Mouse (Mus musculus): ENCODE data around the gene Nphp4.
"Not testable (repeated sequence)": the region's sequence is repeated elsewhere in the genome, so short reads cannot be mapped to it uniquely, and the experiment has no call there.

Nphp4 gene

GRCm38 (mm10) chr4:152478224-152478567 is 1.7 kb downstream of the Nphp4 start:
- peak; percentile 50 for DNase-seq (ENCODE audit: low read depth, low spot score)

GRCm38 (mm10) chr4:152480426-152480825 is 3.9 kb downstream of the Nphp4 start:
- no peak for DNase-seq (ENCODE audit: low read depth, low spot score)

DNA sequence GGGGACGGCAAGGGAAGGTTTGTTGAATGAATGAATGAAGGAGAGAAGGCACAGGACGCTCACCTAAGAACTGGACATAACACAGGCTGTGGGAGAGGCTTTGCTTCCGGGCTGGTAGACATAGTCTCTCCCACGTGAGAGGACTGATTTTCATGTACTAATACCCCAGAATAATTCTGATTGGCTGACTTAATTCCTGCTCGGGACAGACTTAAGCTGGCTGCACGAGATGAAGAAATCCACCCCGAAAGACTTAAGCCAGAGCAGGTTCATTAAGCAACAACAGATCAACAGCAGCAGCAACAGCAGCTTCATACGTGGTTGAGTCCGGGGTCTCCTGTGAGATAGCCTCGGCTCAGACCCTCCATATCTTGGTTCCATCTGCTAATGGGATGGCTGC is 11.5 kb downstream of the Nphp4 start:
- no peak for DNase-seq (ENCODE audit: low read depth, low spot score)

DNA sequence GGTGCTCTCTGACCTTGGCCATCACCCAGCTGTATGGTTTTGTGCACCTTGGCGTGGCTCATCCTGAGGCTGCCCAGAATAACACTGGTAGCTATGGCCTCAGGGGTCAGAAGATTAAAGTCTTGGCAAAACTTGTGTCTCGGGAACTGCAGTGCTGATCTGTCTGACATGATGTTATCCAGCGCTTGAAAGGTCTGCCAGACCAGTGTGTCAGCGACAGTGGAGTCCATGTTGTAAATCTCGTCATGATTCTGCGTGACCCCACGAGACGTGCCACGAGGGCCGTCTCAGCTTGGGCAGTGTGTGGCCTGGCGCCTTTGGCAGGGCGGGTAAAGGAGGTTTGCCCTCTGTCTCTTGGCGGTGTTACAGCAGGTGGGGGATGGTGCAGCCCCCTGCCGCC is 13.8 kb downstream of the Nphp4 start:
- DNase-seq (ENCODE audit: low read depth, low spot score): no peak

- peak; percentile 67 for DNase-seq (ENCODE audit: low read depth, low spot score)
These were observed 14.9 kb downstream of the Nphp4 start for GRCm38 (mm10) chr4:152491250-152491899.

DNA sequence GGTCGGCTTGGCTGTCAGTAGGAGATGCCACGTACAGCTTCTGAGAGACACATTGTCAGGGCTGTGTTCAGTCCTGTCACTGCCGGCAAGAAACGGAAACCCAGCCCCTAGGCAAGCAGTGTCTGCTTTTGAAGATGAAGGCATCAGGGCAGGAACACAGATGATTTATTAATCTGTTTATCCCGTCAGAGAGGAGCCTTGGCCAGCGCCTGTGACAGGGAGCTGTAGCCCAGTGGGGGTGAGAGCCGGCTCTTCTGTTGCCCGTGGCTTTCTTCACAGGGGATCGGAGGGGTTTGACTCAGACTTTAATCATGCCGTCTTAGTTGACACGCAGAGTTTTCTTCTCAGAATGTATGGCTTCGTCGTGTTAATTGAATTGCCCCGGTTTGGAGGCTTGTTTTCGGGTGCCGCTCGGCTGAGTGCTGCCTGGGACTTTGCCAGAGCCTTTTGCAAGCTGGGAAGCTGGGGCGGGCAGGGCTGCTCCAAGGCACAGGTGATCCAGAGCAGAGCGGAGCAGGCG is 17.9 kb downstream of the Nphp4 start:
- no peak for DNase-seq (ENCODE audit: low read depth, low spot score)

DNA sequence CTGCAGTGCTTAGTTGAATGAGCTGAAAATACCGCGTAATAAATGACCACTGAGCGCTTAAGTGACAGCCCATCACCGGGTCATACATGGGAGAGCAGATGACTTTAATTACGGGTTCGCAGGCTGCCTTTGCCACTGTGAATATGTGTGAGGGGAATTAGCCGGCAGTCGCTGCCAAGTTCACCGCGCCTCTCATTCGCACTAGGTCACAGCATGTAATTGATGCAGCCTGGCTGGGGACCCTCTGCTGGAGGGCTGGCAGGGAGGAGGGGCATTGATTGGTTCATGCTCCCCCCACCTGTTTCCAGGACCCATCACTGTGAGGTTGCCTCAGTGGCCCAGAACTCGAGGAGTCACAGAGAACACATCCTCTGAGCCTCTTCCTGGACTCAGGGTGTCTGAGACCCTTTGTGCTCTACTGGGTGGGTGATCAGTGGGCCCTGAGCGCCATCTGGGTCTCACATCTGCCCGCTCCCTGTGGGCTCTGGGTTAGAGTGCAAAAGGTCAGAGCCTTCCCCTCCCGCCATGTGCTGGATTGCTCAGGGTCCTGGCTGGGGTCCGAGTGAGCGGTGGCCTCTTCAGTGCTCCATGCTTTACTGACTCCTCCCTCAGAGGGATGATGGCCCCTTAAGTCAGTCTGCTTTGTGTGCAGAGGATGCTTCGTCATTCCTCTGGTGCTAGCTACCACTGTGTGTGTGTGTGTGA is 35.9 kb downstream of the Nphp4 start:
- DNase-seq (ENCODE audit: low read depth, low spot score): no peak

DNA sequence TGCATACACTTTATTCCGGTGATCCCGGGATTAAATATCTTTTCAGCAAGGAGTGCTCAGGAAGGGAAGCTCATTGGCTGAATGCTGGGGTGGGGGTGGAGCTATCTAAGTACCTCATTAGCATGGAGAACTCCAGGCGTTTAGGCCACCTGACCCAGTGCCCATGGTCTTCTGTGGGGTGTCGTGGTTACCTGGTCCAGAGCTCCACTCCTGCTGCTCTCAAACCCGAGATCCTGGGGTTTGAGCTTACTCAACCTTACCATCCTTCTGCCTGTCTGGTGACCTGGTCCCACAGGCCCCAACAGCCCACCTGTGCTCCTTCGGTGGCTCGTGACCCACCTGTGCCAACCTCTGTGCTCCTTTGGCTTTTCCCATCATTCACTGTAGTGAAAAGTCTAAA is 38.4 kb downstream of the Nphp4 start:
- no peak for DNase-seq (ENCODE audit: low read depth, low spot score)

DNA sequence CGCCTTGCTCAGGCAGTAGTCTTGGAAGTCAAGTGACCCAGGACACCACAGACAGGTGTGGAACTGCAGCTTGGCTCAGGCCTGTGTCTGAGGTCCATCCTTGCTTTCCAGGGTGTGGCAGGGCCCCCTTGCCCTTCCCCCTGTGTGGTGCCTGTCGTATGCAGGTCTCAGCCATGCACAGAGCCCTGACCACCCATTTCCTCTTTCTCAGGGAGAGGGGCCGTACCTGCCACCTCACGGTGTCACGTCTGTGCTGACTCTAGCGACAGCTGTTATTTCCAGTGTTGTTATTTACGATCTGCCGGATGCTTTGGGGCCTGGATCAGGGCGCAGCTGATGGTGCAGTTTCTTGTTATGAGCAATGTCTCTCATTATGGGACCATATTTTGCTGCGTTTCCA is 42.6 kb downstream of the Nphp4 start:
- DNase-seq (ENCODE audit: low read depth, low spot score): no peak

GRCm38 (mm10) chr4:152520083-152520482 is 43.6 kb downstream of the Nphp4 start:
- DNase-seq (ENCODE audit: low read depth, low spot score): peak; percentile 84

- DNase-seq (ENCODE audit: low read depth, low spot score): no peak
These were observed 56.4 kb downstream of the Nphp4 start for GRCm38 (mm10) chr4:152532872-152533271.

GRCm38 (mm10) chr4:152539756-152540155 is 63.2 kb downstream of the Nphp4 start:
- no peak for DNase-seq (ENCODE audit: low read depth, low spot score)

DNA sequence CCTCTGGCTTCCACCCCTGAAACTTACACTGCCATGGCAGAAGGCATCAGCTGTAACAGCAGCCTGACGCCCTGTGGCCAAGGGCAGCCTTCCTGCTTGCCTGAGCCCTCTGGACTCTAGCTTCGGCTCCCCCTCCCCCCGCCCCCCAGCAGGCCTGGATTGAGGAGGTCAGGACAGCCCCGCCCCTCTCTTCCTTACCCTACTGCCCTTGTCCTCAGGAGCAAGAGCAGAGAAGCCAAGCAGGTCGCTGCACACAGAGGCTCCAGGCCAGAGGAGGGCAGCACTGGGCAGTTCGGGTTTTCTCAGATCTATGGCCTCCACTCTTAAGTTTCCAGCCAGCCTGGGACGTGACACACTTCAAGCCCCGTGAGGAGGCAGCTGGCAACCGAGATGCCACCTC is 64.7 kb downstream of the Nphp4 start:
- no peak for DNase-seq (ENCODE audit: low read depth, low spot score)

DNA sequence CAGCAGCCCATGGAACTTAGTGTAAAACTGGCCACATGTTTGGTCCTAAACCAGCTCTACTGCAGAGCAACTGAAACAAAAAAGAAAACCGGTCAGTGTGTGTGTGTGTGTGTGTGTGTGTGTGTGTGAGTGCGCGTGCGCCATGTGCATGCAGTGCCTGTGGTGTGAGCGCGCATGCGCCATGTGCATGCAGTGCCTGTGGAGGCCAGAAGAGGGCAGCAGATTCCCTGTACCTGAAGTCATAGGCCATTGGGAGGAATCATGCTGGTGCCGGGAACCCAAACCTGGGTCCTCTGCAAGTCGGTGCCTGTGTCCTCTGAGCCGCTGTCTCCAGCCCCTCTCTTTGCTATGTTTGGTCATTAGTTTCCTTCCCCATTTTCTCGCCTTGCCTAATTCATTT is 65.9 kb downstream of the Nphp4 start:
- no peak for DNase-seq (ENCODE audit: low read depth, low spot score)

DNA sequence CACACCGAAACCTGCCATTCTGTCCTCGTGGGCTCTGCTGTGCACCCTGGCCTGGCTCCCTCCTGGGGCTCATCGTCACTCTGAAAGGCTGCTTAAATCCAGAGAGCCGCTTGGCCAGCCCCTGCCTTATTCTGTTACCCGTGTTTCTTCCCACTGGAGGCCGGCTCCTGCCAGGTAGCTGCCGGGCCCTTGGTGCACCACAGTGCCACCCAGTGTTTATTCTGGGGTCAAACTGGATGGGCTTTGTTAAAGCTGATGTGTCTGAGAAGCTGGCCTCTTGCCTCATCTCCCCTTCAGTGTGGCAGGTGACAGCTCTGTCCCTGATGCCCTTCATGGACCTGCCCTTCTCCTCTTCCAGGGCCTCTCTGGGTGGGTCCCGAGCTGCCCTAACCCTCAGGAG is 70.0 kb downstream of the Nphp4 start:
- DNase-seq (ENCODE audit: low read depth, low spot score): no peak

DNA sequence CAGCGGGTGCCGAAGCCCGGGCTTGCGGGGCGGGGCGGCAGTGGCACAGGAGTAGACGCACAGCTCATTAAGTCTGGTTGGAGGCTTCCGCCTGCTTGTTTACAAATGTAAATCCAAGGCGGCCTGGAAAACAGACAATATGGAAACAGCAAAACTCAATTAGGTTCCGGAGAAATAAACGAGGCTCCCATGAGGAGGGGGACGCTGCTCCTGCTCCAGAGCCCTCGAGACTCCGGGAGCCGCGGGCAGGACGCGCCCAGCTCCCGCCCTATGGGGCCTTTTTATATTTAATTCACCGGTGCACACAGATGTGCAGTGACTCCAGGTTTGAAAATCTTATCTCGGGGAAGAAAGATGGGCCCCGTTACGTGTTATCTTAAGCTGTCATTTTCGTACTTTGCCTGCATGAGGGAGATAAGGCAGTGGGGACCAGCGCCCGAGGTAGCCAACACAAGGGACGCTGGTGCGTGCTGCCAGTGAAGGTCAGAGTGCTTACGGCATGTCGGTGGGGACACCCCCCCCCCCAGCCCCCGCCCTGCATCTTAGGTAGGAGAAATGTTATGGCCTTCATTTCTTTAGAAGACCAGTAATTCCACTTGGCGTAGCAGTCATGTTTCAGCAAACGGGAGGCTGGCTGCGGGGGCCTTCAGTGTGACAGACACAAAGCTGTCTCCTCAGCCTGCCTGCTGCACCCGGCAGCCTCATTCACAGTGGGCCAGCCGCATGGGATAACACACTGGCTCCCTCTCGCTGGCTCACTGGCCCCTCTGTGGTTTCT is 71.6 kb downstream of the Nphp4 start:
- no peak for DNase-seq (ENCODE audit: low read depth, low spot score)

- no peak for DNase-seq (ENCODE audit: low read depth, low spot score)
These were observed 73.1 kb downstream of the Nphp4 start for GRCm38 (mm10) chr4:152549507-152550202.

GRCm38 (mm10) chr4:152550203-152550549 is 73.7 kb downstream of the Nphp4 start:
- DNase-seq (ENCODE audit: low read depth, low spot score): no peak

GRCm38 (mm10) chr4:152553582-152554285 is 77.2 kb downstream of the Nphp4 start:
- DNase-seq (ENCODE audit: low read depth, low spot score): no peak

DNA sequence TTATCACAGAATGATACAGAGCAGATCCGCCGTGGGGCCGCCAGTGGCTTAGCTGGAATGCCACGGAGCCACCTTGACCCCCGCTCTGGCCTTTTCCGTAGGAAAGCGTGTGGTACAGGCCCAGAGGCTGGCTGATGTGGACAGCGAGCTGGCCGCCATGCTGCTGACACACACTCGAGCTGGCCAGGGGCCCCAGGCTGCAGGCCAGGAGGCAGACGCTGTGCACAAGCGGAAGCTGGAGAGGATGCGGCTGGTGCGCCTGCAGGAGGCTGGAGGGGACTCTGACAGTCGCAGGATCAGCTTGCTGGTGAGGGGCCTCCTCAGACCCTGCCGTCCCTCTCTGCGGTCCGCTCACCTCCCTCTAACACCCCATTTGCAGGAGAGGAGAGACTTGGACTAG is 77.9 kb downstream of the Nphp4 start:
- DNase-seq (ENCODE audit: low read depth, low spot score): no peak

GRCm38 (mm10) chr4:152555806-152556205 is 79.3 kb downstream of the Nphp4 start:
- DNase-seq (ENCODE audit: low read depth, low spot score): not testable (repeated sequence)

Measured in 3T3-L1 (cell line).